Mouse (Mus musculus) megakaryocyte, embryonic 14.5 days (primary cell): ENCODE data around the gene Cep41. TPM values are rescaled to one million over a fixed set of nuclear protein-coding genes. Genes with fewer than 3 reads are reported as not detected.

ENCODE experiments used
- H3K27me3 ChIP-seq: replicated peaks from 2 replicates; pipeline ENCODE3; 2012; ENCODE audit warnings: inconsistent platforms
- H3K36me3 ChIP-seq: replicated peaks from 2 replicates; pipeline ENCODE3; 2012; ENCODE audit warnings: low read length, inconsistent platforms, mixed read lengths
- H3K4me1 ChIP-seq: 2 replicates; pipeline ENCODE4 v1.6.1; 2012; ENCODE audit warnings: inconsistent platforms
- H3K4me3 ChIP-seq: replicated peaks from 2 replicates; pipeline ENCODE3; 2012; ENCODE audit warnings: moderate library complexity, mild to moderate bottlenecking, inconsistent platforms
- H3K9me3 ChIP-seq: 2 replicates; pipeline ENCODE4 v1.6.1; 2012; ENCODE audit warnings: inconsistent platforms
- FLI1 ChIP-seq: IDR thresholded peaks from 2 replicates; pipeline ENCODE4 v1.6.1; 2012; ENCODE audit warnings: low read length, inconsistent platforms, mixed read lengths
- GATA1 ChIP-seq: IDR thresholded peaks from 3 replicates; pipeline ENCODE4 v1.6.1; 2012; ENCODE audit warnings: mixed read lengths, low read length, inconsistent platforms, borderline replicate concordance
- polyA plus RNA-seq: library from polyadenylated mRNA; stranded (reverse); fragments of >175 nt; gene quantifications from 2 replicates; pipeline ENCODE4 v1.2.3, GENCODE M21; 2012; ENCODE audit warnings: low replicate concordance; ENCODE audit not compliant: insufficient read depth

The Cep41 gene
- polyA plus RNA-seq, 1 experiment, result 13.1 TPM

DNA sequence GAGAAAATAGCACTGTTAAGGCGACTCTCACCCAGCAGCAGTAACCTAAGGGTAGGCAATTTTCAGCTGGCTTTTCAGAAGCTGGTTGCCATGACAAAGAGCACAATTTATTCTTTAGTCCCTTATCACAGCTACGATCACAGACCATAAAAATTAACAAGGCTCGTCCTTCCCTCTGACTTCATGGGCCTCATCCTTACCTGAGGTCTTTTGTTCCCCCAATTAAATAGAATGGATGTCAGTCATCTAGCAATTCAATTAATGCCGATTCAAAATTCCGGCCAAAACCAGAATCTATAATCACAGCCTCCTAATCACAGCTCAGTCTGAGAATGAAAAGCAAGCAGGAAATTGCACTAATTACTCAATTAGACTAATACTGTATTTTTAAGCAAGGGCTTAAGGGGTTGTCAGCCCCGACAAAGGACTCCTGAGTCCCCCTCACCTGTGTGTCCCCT lies 39.1 kb downstream of the Cep41 start:
- H3K9me3 ChIP-seq, result no peaks in the 10 kb centered on the region
- no peak overlapping the region for H3K4me3 ChIP-seq
- TF ChIP-seq FLI1 (no peak), GATA1 (no peak)
- peaks cover 5% of the 10 kb centered on the region for H3K27me3 ChIP-seq
- peaks cover 16% of the 10 kb centered on the region for H3K4me1 ChIP-seq
- peaks cover 50% of the 10 kb centered on the region for H3K36me3 ChIP-seq

DNA sequence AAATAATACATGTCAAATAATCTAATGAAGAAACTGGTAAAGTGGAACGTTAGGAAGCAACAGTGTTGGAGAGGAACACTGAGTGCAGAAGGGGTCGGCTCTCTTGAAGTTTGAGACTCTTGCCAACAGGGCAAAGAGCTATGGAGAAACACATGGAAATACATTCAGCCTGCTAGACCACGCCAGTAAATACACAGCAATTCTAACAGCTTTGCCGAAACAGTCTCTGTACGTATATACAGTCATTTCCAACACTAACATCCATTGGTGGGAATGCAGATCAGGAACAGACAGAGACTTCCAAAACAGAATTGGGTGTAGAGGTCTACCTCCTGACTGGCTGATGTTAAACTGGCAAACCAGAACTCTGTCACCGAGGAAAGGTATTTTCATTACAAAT lies 40.0 kb downstream of the Cep41 start:
- no peak for TF ChIP-seq FLI1
- no peak for TF ChIP-seq GATA1
- no peaks in the 10 kb centered on the region for H3K9me3 ChIP-seq
- H3K4me3 ChIP-seq, result no peak overlapping the region
- peaks cover 41% of the 10 kb centered on the region for H3K36me3 ChIP-seq
- H3K27me3 ChIP-seq, result peaks cover 7% of the 10 kb centered on the region
- H3K4me1 ChIP-seq, result peaks cover 16% of the 10 kb centered on the region

DNA sequence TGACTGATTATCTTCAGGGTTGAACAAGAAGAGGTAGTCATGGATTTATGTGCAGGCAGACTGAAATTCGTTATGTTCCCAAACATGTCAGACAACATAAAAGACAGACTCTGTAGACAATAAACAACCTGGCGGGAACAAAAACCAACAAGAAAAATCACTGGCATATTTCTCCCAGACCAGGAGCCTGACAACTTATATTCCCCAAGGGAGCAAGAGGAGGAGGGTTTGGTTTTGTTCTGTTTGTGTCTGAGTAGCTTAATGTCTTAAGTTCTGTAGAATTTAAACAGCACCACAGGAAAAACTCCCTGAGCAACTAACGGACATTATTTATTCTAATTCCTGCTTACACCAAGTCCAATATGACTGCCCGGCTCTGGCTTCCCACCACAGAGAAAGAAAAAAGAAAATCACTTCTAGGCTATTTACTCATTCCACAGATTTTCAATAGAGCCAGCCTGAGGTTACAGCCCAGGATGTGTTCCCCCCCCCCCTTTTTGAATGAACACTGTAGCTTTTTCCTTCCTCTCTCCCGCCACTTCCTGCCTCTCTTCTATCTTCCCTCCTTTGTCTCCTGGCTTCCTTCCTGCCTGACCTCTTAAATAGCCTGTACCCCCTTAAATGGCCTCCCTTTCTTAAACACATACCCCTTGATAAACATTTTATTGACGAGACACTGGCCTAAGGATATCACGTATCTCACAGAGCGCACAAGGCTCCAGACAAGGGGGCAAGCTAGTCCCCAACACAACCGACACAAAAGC lies 40.9 kb downstream of the Cep41 start:
- peaks cover 35% of the 10 kb centered on the region for H3K36me3 ChIP-seq
- H3K4me3 ChIP-seq, result no peak overlapping the region
- peaks cover 7% of the 10 kb centered on the region for H3K27me3 ChIP-seq
- TF ChIP-seq FLI1, result no peak
- TF ChIP-seq GATA1, result no peak
- no peaks in the 10 kb centered on the region for H3K9me3 ChIP-seq
- H3K4me1 ChIP-seq, result peaks cover 16% of the 10 kb centered on the region

DNA sequence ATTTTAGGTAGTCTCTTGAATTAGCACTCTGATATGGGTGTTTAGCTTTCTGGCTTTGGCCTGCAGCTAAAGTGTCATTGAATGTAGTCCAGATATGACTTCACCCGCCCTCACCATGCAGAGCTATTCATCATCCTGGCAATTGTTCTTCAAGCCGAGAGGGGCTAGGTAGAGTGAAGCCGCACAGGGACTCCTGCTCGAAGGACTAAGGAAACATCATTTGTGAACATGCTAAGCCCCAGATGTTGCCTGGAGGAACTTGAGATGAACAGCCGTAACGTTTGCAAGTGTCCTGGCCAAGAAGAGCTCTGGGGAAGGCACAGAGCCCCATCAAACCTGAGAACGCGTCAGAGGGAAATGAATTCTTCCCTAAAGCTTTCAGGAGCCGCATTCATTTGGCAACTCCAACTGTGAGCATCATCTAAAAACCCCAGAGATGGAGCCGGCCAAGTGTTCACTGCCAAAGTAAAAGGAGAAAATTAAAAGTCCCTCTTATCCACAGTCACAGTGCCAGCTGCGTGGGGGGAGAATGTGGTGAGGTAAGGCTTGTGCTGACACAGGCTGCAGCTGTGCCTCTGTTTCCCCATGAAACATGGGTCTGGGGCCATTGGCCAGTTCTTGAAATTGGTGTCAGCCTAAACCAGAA lies 43.8 kb downstream of the Cep41 start:
- H3K4me1 ChIP-seq, result 0 out of 2 replicates have a peak, but pooled peaks cover 3% of the 10 kb centered on the region
- no peak for TF ChIP-seq FLI1
- no peaks in the 10 kb centered on the region for H3K9me3 ChIP-seq
- H3K27me3 ChIP-seq, result peaks cover 16% of the 10 kb centered on the region
- no peak overlapping the region for H3K4me3 ChIP-seq
- peaks cover 7% of the 10 kb centered on the region for H3K36me3 ChIP-seq

DNA sequence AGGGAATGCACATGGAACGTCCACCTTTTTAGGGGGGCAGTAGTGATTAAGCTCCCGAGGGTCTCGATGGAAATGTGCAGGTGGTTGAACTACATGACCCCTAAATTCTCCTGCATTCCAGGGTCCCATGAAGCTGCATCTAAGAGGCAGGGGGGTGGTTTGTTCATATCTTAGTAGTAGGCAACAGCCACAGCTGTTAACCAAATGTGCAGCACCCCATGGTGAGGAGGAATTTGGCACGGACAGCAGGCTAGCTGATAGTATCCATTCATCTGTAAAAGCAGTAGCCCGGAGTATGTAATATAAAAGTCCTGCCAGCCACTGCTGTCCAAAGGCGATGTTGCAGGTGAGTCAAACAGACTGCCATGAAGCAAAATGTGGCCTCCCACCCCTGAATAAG lies 48.2 kb downstream of the Cep41 start:
- Histone ChIP-seq H3K27me3 (peaks cover 58% of the 10 kb centered on the region), H3K9me3 (peaks cover 3% of the 10 kb centered on the region; the same call in 1 of the 2 replicates)
- TF ChIP-seq FLI1, result no peak
- no peak for TF ChIP-seq GATA1

DNA sequence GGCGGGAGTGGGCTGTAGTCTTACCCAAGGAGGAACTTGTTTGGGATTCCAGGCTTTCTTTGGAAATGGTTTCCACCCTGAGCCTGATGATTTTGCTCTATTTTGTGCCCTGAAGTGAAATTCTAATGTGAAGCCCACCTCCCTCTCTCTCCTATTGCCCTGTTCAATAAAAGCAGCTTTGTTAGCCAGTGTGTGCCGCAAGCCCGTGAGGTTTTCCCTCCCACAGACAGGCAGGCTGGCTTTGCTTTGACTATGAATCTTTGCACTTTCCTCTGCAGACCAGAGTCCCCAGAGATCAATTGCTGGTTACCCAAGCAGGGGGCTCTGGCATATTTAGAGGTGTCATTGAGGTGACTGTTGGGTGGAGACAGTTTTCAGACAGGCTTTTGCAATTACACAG lies 49.1 kb downstream of the Cep41 start:
- TF ChIP-seq FLI1 (no peak), GATA1 (no peak)
- Histone ChIP-seq H3K27me3 (peaks cover 67% of the 10 kb centered on the region), H3K36me3 (no peaks in the 10 kb centered on the region), H3K4me1 (no peaks in the 10 kb centered on the region), H3K9me3 (peaks cover 3% of the 10 kb centered on the region; the same call in 1 of the 2 replicates), H3K4me3 (no peak overlapping the region)

More for the DNA sequence above, 48.2 kb downstream of the Cep41 start:
- H3K36me3 ChIP-seq, result no peaks in the 10 kb centered on the region
- no peak overlapping the region for H3K4me3 ChIP-seq
- no peaks in the 10 kb centered on the region for H3K4me1 ChIP-seq

DNA sequence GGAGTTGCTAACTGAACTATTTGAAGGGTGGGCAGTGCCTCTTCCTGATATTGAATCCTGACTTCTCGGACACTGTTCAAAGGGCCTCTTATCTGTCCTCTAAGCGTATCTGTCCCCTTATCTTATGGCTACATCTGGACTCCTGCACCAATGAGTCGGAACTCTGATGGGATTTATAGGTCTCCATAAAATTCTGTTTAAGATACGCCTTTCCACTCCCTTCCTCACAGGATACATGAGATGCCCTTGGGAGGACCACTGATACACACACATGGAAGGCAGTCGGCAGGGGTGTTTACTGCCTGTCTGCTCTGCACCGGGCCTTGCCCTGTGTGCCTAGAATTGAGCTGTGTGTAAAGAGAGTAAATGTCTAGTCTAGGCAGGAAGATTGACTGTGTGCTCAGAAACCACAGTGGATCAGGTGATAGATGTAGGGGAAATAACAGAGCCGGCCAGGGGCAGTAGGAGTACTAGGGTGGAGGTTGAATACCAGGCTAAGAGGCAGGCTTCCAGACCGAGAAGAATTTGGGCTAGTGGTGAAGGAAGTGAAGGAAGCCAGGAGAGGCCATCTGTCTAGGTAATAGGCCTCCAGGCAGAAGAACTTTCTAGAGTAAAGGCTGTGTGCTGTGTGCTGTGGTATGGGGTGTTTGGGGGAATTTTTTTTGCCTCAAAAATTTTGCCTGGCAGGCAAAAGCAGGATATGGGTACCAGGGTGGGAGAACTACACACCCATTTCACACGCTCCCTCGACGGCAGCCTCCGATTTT lies 49.7 kb downstream of the Cep41 start:
- Histone ChIP-seq H3K27me3 (peaks cover 71% of the 10 kb centered on the region), H3K36me3 (no peaks in the 10 kb centered on the region), H3K4me1 (no peaks in the 10 kb centered on the region), H3K9me3 (peaks cover 3% of the 10 kb centered on the region; the same call in 1 of the 2 replicates), H3K4me3 (no peak overlapping the region)
- TF ChIP-seq GATA1, result no peak
- TF ChIP-seq FLI1, result no peak

DNA sequence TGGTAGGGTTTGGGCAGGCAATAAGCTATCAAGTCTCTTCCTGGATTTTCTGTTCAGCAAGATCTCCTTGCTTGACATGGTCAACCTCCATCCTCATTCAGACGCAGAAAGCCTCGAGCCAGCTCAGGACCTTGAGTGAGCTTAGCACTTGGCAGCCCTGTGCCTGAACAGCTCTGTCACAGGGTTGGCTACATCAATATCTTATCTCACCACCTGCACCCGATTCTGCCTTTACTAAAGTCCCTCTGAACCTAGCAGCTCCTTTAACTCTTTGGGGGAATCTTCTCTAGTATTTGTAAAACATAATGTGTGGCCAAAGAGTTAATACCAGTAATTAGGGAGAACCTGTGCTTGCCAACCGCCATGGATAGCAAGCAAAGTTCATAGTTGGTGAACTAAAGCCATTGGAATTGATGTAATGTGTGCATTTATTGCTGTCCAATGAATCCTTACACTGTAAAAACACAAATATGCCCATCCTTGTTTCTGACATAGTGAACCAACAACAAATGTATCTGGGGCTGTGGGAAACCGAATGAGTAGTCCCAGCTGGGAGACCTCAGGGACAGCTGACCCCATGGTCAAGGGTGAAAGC lies 54.8 kb downstream of the Cep41 start, which contains the start of gene Cpa1:
Gene Cpa1, plus strand, starts transcription at position 545 of the 595 bp plus-strand sequence.
- no peaks in the 10 kb centered on the region for H3K4me1 ChIP-seq
- no peaks in the 10 kb centered on the region for H3K36me3 ChIP-seq
- peaks cover 78% of the 10 kb centered on the region for H3K27me3 ChIP-seq
- H3K9me3 ChIP-seq, result peaks cover 3% of the 10 kb centered on the region; the same call in 1 of the 2 replicates
- no peak within 1 kb of the TSS for H3K4me3 ChIP-seq
- TF ChIP-seq GATA1, result no peak
- TF ChIP-seq FLI1, result no peak

DNA sequence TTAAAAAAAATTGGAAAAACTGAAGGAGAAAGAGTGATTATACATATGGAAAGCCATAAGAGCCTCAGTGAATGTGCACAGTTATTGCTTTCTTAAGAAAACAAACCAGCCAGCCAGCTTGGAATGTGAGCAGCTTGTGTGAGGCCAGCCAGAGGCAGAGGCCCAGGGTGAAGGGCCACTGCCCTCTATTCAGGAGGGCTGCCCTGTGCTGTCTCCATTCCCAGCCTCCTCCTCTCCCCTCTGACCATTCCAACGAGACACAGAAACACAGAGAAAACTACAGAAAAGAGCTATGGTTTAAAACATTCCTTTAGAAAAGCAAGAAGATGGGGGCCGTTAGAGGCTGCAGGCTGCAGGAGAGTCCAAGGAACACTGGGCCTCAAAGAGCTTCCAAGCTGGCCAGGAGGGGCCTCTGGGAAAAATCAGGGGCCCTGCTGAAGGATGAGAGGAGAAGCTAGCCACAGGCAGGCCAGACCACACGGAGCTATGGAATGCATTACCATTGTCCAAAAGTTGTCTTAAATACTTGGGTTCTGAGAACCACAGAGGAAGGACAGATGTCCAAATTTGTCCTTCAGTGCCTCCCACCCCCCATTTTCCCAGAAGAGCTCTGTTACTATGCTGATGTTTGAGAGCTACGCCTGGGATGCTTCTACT lies 57.2 kb downstream of the Cep41 start:
- Histone ChIP-seq H3K4me1 (no peaks in the 10 kb centered on the region), H3K27me3 (peaks cover 62% of the 10 kb centered on the region), H3K4me3 (no peak overlapping the region), H3K9me3 (peaks cover 3% of the 10 kb centered on the region; the same call in 1 of the 2 replicates), H3K36me3 (no peaks in the 10 kb centered on the region)
- TF ChIP-seq GATA1, result no peak
- no peak for TF ChIP-seq FLI1
